Mouse (Mus musculus) spleen, postnatal 4 days (tissue): ENCODE measurements around the gene Sdk1.
A peak's percentile ranks its signal among the peaks of the same experiment; 100 is the strongest.

ENCODE experiments used
- DNase-seq, 2 experiments: peaks; one replicate each; pipeline ENCODE4 v3.0.0; 2022; ENCODE audit warnings: low spot score in 2 of 2

Gene Sdk1

DNA sequence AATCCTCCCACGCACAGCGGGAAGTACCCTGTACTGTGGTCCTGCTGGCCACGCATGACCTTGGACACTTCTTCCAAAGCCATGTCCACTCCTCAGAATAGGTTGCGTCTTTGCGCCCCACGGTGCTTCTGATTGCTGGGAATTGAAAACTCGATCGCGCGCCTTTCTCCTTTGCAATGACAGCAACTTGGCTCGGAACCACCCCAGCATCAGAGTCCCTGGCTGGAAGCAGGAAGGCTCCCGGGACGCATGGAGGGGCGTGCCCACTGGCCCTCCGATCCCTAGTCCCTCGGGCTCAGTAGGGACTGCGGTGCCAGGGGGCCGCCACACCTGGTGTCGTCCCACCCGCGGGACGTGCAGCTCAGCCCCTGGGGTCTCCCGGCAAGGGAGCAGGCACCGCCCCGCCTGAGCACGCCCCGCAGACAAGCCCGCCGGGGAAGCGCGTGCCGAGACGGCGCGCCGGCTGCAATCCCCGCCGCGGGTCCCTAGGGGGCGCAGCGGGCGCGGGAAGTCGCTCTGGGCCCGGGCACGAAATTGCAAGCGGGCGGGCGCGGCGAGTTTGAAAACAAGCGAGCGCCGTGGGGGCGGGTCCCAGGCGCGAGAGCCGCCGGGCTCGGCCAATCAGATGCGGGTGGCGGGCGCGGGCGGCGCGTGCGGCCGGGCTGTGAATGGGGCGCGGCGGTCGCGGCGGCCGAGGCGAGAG lies at the start of gene Sdk1:
Gene Sdk1 (plus strand): TSS at position 650 of the 703 bp plus-strand sequence.
- peak; percentile 86 to 94 for DNase-seq

DNA sequence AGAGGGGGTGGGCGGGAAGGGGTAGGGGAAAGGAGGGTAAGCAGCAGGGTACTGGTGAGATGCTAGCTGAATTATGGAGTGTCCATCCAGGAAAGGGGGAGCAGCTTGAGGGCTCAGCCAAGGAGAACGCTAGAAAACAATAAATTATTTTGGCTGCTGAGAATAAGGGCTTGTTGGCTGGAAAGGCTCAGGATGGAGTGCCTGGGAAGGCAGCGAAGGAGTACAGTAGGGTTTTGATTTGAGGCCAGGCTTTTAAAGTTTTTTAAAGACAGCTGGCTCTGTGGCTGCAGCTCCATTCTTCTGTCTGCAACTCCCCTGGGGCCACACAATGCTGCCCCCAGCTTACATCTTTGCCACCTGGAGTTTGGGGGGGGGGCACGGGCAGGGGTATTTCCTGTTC lies 44.0 kb upstream of the Sdk1 start:
- DNase-seq, result no peak

DNA sequence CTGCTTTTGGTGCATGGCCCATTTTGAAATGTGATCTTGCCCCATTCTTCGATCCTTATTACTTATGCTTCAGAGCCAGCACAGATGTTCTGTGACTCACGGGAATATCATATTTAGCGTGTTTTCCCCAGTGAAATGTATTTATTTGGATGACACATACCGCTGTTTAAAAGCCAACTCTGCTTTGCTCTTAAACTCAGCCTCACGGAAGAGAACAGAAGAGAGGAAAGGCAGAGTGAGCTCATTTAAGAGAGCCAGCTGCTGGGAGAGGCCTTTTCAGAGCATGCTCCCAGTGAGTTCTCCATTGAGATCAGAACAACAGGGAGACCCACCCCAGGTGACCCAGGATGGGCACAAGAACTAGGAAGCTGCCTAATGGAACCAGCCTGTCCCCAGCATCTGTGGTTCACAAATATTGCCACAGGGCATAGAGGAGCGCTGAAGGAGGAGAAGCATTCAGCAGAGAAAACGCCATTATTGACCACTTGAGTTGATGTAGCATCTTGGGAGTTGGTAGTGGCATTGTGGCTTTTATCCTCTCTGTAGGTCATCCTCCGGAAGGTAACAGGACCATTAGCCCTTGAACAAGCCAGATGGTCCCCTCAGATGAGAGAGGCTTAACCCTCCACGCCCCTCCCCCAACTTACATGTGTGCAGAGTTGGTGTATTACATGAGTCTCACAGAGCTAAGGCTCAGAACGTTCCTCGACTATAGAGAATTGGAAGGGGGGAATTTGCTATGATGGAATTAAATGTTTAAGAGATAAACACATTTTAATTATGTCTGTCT lies 38.8 kb upstream of the Sdk1 start:
- DNase-seq, result no peak

DNA sequence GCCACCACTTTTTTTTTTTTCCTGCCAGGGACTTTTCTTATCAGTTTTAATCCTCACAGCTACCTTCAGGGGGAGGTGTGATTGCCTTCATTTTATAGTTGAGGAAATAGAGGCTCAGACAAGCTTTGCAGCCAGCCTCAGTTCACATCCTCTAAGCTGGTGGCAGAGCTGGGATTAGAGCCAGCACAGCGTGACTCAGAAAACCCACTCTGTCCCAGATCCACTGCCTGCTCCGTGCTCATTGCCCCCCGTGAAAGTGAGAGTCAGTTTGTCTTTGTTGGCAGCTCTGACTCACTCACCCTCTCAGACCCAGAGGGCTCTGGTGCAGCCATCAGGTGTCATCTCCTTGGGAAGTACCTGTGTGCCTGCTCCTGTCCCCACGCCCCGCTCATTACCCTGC lies 34.2 kb upstream of the Sdk1 start:
- DNase-seq, result no peak

DNA sequence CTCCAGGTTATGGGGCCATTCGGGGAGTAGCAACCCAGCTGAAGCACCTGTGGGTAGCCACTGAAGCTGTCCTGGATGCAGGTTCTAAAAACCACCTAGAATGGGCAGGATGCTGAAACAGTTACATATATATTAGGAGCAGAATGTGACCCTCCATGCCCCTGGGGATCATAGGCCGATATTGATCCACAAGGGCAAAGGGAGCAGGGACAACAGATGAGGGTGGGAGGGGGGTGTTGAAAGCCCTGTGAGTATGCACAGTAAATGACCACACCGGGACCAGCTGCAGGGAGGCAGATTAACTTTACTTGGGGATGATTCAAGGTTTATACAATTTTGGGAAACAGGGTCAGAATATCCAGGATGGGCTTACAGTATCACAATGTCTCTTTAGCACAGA lies 16.0 kb upstream of the Sdk1 start:
- DNase-seq, result no peak

DNA sequence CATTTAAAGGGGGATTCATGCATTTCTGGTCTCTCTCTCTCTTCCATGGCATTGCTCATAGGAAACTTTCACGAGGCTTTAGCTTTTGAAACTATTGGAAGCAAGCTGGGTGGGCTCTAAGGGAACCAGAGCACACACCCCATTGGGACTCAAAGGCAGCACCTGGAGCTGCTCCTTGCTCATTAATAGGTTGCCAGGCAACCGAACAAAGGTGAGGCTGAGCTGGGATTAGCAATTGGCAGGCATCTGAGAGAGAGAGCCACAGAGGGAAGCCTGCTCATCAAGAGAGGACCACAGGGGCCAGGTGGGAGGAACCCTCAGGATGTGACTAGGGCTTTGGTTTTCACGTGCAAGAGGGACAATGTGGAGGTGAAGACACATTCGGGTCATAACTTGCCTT lies 7.0 kb upstream of the Sdk1 start:
- no peak for DNase-seq

DNA sequence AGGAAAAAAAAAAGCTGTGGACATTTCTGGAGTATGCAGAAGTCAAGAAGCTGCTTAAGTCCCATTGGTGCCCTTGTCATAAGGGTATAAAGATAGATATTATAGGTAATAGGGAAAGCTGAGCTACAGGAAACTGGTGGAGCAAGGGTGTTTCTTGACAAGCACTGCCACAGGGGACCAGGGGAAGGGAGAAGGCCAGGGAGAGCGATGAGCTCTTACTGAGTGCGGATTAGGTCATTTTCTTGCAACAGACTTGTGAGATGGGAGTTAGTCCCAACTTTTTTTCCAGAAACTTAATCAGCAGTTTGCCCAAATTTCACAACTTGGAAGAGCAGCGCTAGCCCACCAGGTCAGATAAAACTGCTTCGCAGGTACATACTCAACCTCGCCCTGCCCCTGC lies 1.9 kb upstream of the Sdk1 start:
- no peak for DNase-seq

DNA sequence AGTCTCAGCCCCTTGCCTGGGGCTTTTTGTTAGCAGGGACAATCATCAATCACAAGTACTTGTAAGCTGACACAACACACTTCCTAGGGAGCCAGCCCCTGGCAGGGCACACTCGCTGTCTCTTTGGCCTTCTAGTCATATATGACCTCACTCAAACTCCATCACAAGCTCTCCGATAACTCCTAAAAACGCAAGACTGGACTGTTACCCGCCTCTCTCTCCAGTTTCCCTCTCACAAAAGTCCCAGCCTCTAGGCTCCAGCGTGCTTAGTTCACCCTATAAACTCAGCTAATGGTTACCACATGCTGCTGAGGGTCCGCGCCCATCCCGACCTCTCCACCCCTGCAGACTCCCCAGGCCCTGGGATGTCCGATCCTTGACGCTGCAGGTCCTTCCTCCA lies 849 bp upstream of the Sdk1 start:
- DNase-seq, result no peak

DNA sequence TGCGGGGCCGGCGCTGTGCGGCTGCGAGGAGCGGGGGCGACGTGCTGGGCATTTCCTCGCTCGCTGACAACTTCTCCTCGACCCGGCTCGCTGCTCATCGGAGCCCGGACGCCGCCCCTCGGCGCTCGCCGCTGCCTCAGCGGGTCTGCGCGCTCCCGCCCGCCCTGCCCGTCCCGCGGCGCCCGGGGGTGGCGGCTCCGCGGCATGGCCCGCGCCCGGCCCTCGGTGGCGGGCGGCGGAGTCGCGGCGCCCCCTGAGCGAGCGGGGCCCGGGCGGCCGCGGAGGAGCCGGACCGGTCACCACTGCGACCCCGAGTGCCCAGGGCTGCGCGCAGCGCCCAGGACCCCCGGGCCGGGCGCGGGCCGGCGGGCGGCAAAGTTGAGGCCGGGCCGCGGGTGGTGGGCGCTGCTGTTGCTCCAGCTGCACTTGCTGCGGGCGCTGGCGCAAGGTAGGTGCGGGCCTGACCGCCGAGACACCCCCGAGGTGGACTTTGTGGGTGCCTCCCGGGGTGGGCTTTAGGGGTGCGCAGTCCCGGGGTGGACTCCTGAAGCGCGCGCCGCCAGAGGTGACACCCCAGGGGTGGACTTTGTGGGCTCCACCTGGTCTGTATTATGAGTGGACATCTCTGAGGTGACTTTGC lies 475 bp downstream of the Sdk1 start:
- no peak for DNase-seq

DNA sequence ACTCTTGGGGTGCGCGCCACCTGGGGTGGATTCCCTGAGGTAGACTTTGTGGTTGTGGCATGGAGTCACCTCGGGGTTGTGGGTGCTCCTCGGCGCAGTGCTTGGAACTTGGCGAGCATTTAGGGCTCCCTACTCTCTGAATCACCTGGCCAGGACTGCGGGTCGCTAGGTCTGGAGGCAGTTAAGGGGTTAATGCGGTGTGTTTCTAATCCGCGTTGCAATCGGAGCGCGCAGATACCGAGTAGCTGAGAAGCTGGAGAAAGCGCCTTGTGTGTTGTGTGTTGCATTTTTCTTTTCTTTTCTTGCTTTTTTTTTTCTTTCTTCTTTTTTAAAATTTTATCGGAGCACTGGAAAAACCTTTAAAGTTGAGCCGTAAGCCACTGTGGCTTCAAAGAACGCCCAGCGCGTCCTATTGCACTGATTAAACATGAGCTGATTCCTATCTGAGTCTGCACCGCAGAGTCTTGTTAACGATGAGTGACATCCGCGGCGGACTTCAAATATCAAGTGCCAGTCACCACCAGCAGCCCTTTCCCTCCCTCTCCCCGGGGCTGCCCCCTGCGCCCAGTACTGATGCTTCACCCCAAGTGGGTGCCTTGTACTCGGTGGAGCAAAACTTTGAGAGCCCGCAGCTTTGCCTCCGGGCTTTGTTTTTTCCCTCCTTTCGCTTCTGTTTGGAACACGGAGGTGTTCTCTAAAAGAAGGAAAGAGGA lies 2.1 kb downstream of the Sdk1 start:
- no peak for DNase-seq

DNA sequence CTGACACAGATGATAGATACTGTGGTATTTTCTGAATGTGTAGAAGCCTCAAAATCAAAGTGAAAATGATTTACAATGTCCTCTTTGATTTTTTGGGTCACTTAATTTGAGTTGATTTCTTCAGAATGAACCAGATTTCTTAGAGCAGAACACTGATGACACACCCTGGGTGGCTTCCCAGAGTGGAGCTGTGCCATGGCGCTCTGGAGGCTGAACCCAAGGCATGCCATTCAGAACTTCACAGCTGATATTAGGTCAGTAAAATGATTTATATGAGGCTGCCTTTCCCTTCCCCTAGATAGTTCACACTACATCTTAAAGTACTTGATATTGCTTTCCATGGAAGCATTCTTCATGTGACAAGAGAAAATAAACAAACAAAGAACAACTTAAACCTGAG lies 23.0 kb downstream of the Sdk1 start:
- DNase-seq, result no peak

DNA sequence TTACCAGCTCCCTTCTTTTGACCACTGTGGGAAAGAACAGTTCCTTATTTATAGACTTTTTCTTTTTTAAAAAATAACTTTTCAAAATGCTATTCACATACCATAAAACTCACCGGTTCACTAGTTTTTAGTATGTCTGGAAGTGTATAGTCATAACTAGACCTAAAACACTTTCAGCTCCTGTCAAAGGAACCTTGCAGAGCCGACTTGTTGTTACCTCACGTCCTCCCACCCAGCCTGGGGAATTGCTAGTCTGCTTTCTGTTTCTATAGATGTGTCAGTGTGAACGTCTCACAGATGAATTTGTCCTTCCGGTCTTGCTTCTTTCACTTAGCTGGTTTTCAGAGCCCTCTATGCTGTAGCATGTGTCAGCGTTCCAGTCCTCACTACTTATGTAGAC lies 35.8 kb downstream of the Sdk1 start:
- no peak for DNase-seq

DNA sequence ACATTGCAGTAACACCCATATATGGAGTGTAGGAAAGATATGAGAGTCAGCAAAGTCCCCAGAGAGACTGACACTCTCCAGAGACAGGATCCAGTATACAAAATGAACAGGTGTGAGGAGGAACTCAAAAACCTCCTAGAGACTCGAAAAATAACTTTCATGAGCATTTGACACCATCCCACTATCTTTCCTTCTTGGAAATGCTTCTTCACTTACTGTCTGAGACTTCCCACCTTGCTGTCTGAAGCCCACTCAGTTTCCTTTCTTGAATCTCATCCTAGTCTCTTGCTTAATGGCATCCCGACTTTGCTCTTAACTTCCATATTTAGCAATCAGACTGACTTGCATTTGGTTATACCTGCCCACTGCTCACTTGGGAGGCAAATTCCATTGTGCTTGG lies 40.5 kb downstream of the Sdk1 start:
- DNase-seq, result no peak

DNA sequence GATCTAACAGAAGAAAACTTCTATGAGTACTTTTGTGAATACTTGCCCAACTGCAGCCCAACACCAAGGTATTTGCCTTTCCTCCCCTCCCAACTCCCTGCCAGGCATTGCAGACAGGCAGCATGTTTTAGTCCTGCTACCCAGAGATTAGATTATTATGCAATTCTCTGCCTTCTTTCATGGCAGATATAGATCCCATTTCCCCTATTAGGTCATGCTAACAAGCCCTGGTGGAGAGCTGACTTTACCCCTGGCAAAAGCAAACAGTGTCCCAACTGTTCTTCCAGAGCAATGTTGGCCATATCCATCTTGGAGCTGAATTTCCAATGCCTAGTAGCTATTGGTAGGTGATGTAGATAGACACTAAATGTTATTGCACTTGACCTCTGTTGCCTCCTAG lies 48.3 kb downstream of the Sdk1 start:
- DNase-seq, result no peak

DNA sequence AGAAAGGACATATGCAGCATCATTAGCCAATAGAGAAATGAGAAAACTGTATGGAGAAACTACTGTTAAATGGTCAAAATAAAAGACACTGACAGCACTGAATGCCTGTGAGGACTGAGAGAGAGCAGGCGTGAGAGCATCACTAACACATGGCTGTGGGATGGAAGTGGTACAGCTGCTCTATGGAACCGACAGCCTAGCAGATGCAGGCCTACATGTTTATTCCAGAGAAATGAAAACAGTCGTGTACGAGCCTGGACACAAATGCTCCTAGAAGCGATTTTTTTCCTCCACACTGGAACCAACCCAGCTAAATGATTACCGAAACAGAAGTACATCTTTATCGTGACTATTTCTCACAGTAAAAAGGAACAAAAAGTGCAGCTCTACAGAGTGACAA lies 54.0 kb downstream of the Sdk1 start:
- no peak for DNase-seq

DNA sequence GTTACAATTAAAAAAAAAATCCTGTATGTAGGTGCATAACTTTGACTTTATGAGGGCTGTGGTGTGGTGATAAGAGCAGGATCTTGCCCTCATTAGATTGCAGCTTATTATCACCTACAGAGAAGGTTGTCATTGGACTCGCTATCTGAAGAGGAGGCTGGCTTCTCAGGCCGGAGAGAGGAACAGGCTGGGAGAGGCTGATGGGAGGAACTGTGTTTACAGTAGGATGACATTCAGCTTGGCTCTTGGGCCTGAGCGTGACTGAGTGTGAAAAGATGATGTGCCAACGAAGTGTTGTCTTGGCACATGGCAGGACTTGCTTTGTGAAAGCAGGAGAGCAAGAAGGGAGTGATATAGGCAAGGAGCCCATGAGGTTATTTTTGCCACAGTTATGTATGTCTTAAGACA lies 61.0 kb downstream of the Sdk1 start:
- no peak for DNase-seq

DNA sequence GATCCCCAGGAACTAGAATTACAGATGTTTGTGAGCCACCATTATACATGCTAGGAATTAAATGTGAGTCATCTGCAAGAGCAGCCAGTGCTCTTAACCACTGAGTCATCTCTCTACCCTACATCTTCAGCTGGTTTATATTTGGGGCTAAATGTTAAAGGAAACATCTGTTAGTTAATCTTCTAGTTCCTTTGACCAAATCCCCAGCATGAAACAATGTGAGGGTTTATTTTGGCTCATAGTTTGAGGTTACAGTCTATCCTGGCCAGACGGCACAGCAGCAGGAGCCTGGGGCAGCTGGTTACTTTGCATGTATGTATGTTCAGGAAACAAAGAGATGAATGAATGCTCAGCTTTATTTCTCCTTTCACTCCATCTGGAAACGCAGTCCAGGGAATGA lies 62.5 kb downstream of the Sdk1 start:
- no peak for DNase-seq

DNA sequence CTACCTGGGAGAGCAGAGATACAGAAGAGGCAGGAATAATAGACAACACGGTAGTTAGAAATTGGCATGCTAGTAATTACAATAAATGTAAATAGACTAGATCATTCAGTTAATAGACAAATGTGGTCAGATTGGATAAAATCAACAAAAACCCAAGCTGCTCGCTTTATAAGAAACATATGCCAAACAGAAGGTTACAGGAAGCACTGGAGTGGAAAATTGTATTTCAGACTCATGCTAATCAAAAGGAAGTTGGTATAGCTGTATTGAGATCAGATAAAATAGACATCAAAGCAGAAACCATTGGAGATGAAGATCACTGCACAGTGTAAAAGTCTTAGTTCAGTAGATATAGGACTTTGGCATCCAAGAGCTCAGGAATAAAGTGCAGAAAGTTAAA lies 63.4 kb downstream of the Sdk1 start:
- no peak for DNase-seq

DNA sequence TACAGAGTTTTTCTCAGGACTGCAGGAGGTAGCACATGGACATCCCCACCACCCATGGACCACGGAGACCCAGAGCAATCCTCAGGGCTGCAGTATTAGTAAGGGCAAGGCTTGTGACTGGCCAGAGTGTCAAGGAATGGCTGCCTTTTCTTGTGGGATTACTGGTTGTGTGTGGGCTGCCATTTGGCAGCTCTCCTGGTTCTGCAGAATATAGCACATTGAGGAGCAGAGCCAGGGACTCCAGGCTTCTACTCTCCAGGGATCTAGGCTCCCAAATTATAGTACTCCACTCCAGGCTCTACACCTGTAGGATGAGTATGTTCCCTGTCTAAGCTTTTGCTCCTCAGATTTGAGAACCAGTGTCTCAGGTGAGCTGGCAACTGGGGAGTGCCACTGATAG lies 69.4 kb downstream of the Sdk1 start:
- no peak for DNase-seq

DNA sequence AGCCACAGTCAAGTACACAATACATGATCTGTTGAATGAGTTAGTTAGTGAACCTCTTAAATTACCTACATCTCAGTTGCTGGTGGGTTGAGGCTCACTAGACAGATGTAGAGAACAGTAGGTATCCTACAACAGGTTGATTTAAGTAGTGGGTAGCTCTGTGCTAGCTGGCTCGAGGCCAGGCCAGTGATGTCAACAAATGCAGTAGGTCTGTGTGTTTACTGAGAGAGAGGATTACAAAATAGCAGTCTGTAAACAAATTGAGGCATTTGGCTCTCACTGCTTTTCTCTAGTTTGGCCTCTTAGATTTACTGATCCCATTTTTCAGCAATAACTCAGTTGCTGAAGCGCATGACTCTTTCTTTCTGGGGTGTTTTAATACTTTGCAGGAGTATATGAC lies 70.5 kb downstream of the Sdk1 start:
- DNase-seq, result no peak

DNA sequence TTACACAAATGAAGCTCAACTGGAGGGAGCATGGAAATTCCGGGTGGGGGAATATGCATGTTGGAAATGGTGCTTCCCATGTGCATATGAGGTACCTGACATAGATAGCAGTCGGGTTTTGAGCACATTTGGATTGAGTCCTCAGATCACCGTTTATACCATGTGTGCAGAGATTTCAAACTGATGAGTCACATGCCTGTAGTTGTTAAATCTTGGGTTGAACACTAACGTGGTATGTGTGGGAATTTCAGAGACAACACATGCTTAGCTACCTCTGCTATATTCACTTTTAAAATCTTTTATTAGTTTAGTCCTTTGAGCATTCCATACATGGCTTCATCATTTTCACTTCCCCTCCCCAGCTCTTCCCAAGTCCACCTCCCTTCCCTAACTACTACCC lies 71.0 kb downstream of the Sdk1 start:
- no peak for DNase-seq

DNA sequence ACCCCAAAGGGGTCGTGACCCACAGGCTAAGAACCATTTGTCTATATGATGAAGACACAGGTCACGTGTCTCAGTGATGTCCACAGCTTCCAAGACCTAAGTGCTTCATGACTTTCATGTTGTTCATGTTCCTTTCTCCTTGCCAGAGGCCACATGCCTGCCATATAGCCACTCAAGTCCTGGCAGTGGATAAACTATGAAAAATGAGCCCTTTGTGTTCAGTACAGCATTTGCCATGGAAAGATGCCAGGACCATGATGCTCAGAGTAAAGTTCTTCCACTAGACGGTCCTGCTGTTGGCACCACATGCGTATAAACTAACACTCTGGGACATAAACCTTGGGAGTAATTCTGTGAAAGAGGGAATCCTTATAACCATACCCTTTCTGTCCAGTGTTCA lies 75.8 kb downstream of the Sdk1 start:
- DNase-seq, result no peak

DNA sequence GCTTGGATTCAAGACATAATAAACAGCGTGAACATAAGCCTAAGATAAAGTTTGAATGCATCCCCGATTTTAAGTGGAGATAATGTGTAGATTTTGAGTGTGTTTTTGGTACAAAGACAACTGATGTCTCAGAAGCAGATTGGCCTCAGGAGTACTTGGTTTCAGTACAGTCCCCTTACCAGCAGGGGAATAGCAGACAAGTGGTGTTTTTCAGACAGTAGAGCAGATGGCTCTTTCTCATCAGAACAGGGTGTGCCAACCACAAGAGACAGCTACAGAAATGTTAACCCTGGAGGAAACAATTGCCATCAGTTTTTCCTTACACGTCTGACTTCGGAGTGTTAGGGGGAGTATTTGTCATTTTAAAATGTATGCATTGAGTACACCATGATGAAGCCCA lies 83.6 kb downstream of the Sdk1 start:
- DNase-seq, result no peak
